Mouse (Mus musculus) C2C12 (cell line): ENCODE measurements at regions not wholly inside any gene's neighbourhood (a gene's known extent, or its start where the extent isn't known, plus 50 kb on each side); places are given as distances from the start of the nearest gene placed in this dataset.

Experiments
- H3K27me3 ChIP-seq: one replicate; pipeline ENCODE4 v1.6.1; 2011; ENCODE audit not compliant: control insufficient read depth, insufficient read depth, insufficient read length
- H3K36me3 ChIP-seq: one replicate; pipeline ENCODE4 v1.6.1; 2011; ENCODE audit not compliant: control insufficient read depth, insufficient read depth
- H3K4me3 ChIP-seq: one replicate; pipeline ENCODE4 v1.5.1; 2011; ENCODE audit warnings: mild to moderate bottlenecking, control low read depth; ENCODE audit not compliant: poor library complexity, insufficient read depth, severe bottlenecking
- H3K79me2 ChIP-seq: one replicate; pipeline ENCODE4 v1.6.1; 2011; ENCODE audit not compliant: control insufficient read depth, insufficient read depth
- H3K79me3 ChIP-seq: one replicate; pipeline ENCODE4 v1.6.1; 2011; ENCODE audit warnings: low read depth, control low read depth
- H3ac ChIP-seq: one replicate; pipeline ENCODE3; 2011; ENCODE audit warnings: low read depth; ENCODE audit not compliant: control insufficient read depth, insufficient read length
- CEBPB ChIP-seq: IDR thresholded peaks from one replicate; pipeline ENCODE4 v1.6.1; 2011; ENCODE audit warnings: low read depth, mild to moderate bottlenecking, control low read depth, moderate library complexity
- CTCF ChIP-seq: IDR thresholded peaks from one replicate; pipeline ENCODE4 v1.5.1; 2011; ENCODE audit not compliant: control insufficient read depth, insufficient read depth, insufficient read length
- FOSL1 ChIP-seq: IDR thresholded peaks from one replicate; pipeline ENCODE4 v1.8.0; 2011; ENCODE audit warnings: mild to moderate bottlenecking, low read length; ENCODE audit not compliant: poor library complexity, insufficient read depth, severe bottlenecking
- MAX ChIP-seq: IDR thresholded peaks from one replicate; pipeline ENCODE4 v1.6.1; 2011; ENCODE audit warnings: mild to moderate bottlenecking, control low read depth
- MYOD1 ChIP-seq: IDR thresholded peaks from one replicate; pipeline ENCODE4 v1.6.1; 2011; ENCODE audit warnings: low read depth; ENCODE audit not compliant: control insufficient read depth, insufficient read length
- MYOG ChIP-seq: IDR thresholded peaks from one replicate; pipeline ENCODE4 v1.6.1; 2011; ENCODE audit not compliant: control insufficient read depth, insufficient read length; ENCODE audit errors: extremely low read depth
- USF1 ChIP-seq: IDR thresholded peaks from one replicate; pipeline ENCODE4 v1.6.1; 2011; ENCODE audit warnings: low read depth, mild to moderate bottlenecking, control low read depth, moderate library complexity

- Histone ChIP-seq H3K79me2 (no peaks in the 10 kb centered on the region), H3K4me3 (no peak overlapping the region)
- TF ChIP-seq CTCF: no peak
- no peak for TF ChIP-seq MYOG
- TF ChIP-seq USF1: no peak
- TF ChIP-seq MAX: no peak
- no peak for TF ChIP-seq FOSL1
- no peak for TF ChIP-seq MYOD1
- no peak for TF ChIP-seq CEBPB
Measured at GRCm38 (mm10) chr13:28500697-28501096, 243.4 kb downstream of the Gm11361 start.

DNA sequence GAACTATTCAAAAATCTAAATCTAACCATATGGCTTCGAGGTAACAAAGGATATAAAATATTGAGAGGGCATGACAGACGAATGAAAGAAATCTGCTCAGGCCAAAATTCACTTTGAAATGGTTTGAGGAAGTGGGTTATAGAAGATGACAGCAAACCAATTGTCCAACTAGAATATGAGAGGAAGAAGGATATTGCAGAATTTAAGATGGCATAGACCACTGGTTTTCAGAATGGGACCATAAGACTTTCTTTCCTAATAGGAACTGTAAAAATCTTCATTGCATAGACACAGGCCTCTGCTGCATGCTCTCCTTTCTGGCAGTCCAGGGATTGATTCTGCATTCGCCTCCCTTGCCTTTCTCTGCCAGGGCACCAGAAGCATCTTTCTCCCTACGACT is 240.2 kb downstream of the Gm11361 start:
- Histone ChIP-seq H3K27me3 (no peaks in the 10 kb centered on the region), H3K79me3 (no peaks in the 10 kb centered on the region), H3K4me3 (no peak overlapping the region), H3K79me2 (no peaks in the 10 kb centered on the region), H3K36me3 (no peaks in the 10 kb centered on the region), H3ac (no peak overlapping the region)
- TF ChIP-seq MYOG (no peak), MAX (no peak), FOSL1 (no peak), CEBPB (no peak), CTCF (no peak), USF1 (no peak), MYOD1 (no peak)

More at GRCm38 (mm10) chr13:28500697-28501096, 243.4 kb downstream of the Gm11361 start:
- H3K36me3 ChIP-seq: no peaks in the 10 kb centered on the region
- no peak overlapping the region for H3ac ChIP-seq
- no peaks in the 10 kb centered on the region for H3K79me3 ChIP-seq
- no peaks in the 10 kb centered on the region for H3K27me3 ChIP-seq

GRCm38 (mm10) chr13:28492015-28492414 is 234.7 kb downstream of the Gm11361 start:
- Histone ChIP-seq H3ac (no peak overlapping the region), H3K36me3 (no peaks in the 10 kb centered on the region), H3K79me3 (no peaks in the 10 kb centered on the region), H3K4me3 (no peak overlapping the region), H3K79me2 (no peaks in the 10 kb centered on the region), H3K27me3 (no peaks in the 10 kb centered on the region)
- TF ChIP-seq FOSL1: no peak
- no peak for TF ChIP-seq MYOG
- no peak for TF ChIP-seq CEBPB
- TF ChIP-seq CTCF: no peak
- TF ChIP-seq MAX: no peak
- TF ChIP-seq USF1: no peak
- TF ChIP-seq MYOD1: no peak

DNA sequence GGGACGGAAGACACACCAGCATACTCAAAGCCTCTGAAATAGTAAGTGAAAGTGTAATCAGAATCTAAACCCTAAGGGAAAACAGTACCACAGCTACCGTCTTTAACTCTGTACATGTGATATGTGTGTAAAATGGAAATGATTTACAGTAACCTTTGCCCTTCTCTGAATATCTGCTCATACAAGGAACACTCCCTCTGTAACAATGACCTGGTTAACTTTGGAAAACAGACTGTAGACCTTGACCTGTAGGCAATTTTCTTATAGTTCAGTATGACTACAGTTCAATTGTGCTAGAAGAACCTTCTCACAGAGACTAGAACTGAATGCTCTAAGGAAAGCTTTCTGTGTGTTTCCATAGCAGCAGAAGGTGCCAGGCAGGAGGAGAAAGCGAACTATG is 226.4 kb downstream of the Gm11361 start:
- Histone ChIP-seq H3K4me3 (no peak overlapping the region), H3K36me3 (no peaks in the 10 kb centered on the region), H3K79me3 (no peaks in the 10 kb centered on the region), H3K27me3 (no peaks in the 10 kb centered on the region), H3ac (no peak overlapping the region), H3K79me2 (no peaks in the 10 kb centered on the region)
- TF ChIP-seq MAX: no peak
- TF ChIP-seq CTCF: no peak
- no peak for TF ChIP-seq MYOG
- no peak for TF ChIP-seq MYOD1
- no peak for TF ChIP-seq CEBPB
- TF ChIP-seq USF1: no peak
- no peak for TF ChIP-seq FOSL1

DNA sequence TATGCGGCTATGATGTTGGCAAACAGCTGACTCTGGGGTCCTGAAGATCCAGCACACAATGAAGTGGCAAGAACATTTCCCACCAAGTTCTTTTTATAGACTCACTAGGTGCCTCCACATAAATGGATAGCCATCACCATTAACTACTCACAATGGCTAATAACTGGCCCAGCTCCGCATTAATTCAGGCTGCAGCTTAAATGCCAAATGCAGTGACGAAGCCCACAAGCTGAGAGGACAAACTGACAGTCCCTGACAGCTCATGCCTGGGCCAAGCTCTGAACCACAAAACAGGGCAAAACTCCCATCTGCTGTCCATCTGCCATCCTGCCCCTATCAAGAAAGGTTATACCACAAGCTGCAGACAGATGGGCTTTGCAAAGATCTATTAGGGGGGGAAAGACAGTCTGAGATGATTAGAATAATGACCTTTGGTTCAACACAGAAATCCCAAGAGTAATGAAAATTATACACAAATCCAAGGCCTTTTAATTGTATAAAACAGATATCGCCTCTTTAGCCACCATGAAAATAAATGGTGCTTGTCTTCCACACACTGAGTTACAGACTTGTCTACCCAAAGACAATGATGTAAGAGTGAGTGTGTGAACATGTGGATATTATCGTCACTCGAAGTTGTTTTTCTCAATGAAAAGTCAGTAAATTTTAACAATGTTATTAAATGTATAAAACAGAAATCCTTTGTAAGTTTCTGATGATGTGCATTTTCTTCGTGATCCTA is 224.1 kb downstream of the Gm11361 start:
- no peaks in the 10 kb centered on the region for H3K79me2 ChIP-seq
- no peak overlapping the region for H3ac ChIP-seq
- no peak for TF ChIP-seq MAX
- no peak for TF ChIP-seq MYOG
- TF ChIP-seq MYOD1: no peak
- TF ChIP-seq CEBPB: no peak
- TF ChIP-seq FOSL1: no peak
- no peak for TF ChIP-seq USF1
- no peak for TF ChIP-seq CTCF
- no peaks in the 10 kb centered on the region for H3K79me3 ChIP-seq
- H3K36me3 ChIP-seq: no peaks in the 10 kb centered on the region
- H3K4me3 ChIP-seq: no peak overlapping the region
- H3K27me3 ChIP-seq: no peaks in the 10 kb centered on the region

DNA sequence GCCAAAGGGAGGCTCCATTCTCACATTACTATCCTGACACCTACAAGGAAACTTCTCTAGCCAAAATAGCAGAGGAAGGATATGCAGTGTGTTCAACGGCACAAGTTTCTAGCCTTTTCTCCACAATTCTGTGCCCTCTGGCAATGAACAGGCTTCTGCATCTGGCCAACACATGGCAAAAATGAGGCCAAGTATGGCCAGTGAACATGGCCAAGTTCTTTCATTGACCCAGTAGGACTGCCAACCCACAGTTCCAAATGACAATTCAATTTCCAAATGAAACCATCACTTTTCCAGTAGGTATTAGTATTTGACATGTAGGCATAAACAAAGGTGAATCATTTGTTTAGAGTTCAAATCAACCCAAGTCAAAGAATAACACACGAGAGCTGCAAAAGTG is 208.8 kb downstream of the Gm11361 start:
- no peaks in the 10 kb centered on the region for H3K79me2 ChIP-seq

More for the DNA sequence above, 208.8 kb downstream of the Gm11361 start:
- Histone ChIP-seq H3ac (no peak overlapping the region), H3K79me3 (no peaks in the 10 kb centered on the region), H3K36me3 (no peaks in the 10 kb centered on the region), H3K27me3 (no peaks in the 10 kb centered on the region), H3K4me3 (no peak overlapping the region)
- TF ChIP-seq MYOG: no peak
- no peak for TF ChIP-seq MAX
- no peak for TF ChIP-seq USF1
- no peak for TF ChIP-seq CTCF
- TF ChIP-seq MYOD1: no peak
- TF ChIP-seq CEBPB: no peak
- TF ChIP-seq FOSL1: no peak
